Mouse (Mus musculus) erythroblast, embryonic 14.5 days (primary cell): ENCODE measurements around the gene Prkcg.

ENCODE experiments used
- GATA1 ChIP-seq: IDR thresholded peaks from 2 replicates; pipeline ENCODE4 v1.6.1; 2012; ENCODE audit warnings: low read length, inconsistent platforms, mixed read lengths
- TAL1 ChIP-seq: IDR thresholded peaks from 3 replicates; pipeline ENCODE4 v1.6.1; 2012; ENCODE audit warnings: low read length, inconsistent platforms, mixed read lengths

DNA sequence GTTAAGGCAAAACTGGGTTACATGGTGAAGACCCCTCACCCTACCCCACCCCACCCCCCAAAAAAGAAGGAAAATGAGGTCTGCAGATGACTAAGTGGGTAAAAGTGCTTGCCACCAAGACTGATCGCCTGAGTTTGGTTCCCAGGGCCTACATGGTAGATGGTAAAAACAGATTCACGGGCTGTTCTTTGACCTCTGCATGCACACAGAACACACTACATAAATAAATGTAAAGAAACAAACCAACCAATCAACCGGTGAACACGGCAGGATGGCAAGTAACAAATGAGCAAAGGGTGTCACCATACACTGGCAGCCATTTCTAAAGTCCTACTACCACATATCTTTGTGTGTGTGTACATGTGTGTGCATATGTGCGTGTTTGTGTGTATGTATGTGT lies 59.3 kb downstream of the Prkcg start:
- TF ChIP-seq TAL1 = no peak
- TF ChIP-seq GATA1 = no peak
